ENCODE assay signal across 8 mouse cellular contexts in genomic region chr10:118141884-118142801, GRCm38 (mm10). TPM values are rescaled to one million over a fixed set of nuclear protein-coding genes. Genes with fewer than 3 reads are reported as not detected.
DNase-seq lines count a peak whose midpoint lies in the region; ATAC-seq and TF ChIP-seq lines count a peak whose summit lies in the region.

No protein-coding gene starts in this region.

- ATAC-seq in hindbrain, embryonic 13.5 days (ENCODE audit: low FRiP score), result peak; percentile 84
- ATAC-seq in liver, embryonic 15.5 days (ENCODE audit: insufficient read depth), result no peak
- ATAC-seq in erythroid progenitor cell, adult 5-6 weeks (replicated peaks; ENCODE audit: low FRiP score, poor library complexity, severe bottlenecking), result no peak

- H3K27me3 ChIP-seq in hindbrain, embryonic 13.5 days, result no peaks in the 10 kb centered on the region
- H3K27me3 ChIP-seq in liver, embryonic 15.5 days, result no peaks in the 10 kb centered on the region
- no peaks in the 10 kb centered on the region for H3K27me3 ChIP-seq in small intestine, adult 2 months (ENCODE audit: control insufficient read depth, insufficient read depth, low read length)

- peak overlapping the region; percentile 43 for H3K4me3 ChIP-seq in cortical plate, adult 2 months (ENCODE audit: insufficient read depth, low read length)
- H3K4me3 ChIP-seq in hindbrain, embryonic 13.5 days, result peak overlapping the region; percentile 91
- H3K4me3 ChIP-seq in liver, embryonic 15.5 days (replicated peaks), result peak overlapping the region; percentile 87
- peak overlapping the region; percentile 71 for H3K4me3 ChIP-seq in small intestine, adult 2 months (ENCODE audit: low read depth, low read length)

- WGBS in hindbrain, embryonic 13.5 days, result 3% methylated on average over 51 of the region's 53 CpGs
- WGBS in liver, embryonic 15.5 days (ENCODE audit: insufficient replicate concordance), result 5% methylated on average over 53 of the region's 53 CpGs
- 3% methylated on average over 52 of the region's 53 CpGs for WGBS in small intestine, adult 2 months

- no peak for TF ChIP-seq CTCF in cortical plate, adult 2 months (IDR thresholded peaks at IDR 0.05; ENCODE audit: extremely low read depth, insufficient read depth, low read length)
- no peak for TF ChIP-seq CTCF in small intestine, adult 2 months (IDR thresholded peaks at IDR 0.05; ENCODE audit: extremely low read depth, insufficient read length, insufficient replicate concordance, low read depth, low read length)

- H3K9ac ChIP-seq in hindbrain, embryonic 13.5 days, result peak overlapping the region; percentile 79
- H3K9ac ChIP-seq in liver, embryonic 15.5 days, result peak overlapping the region; percentile 83

- H3K27ac ChIP-seq in cortical plate, adult 2 months (ENCODE audit: insufficient read depth, low read length), result no peak overlapping the region
- no peak overlapping the region; the same call in 1 of the 2 replicates for H3K27ac ChIP-seq in hindbrain, embryonic 13.5 days
- H3K27ac ChIP-seq in liver, embryonic 15.5 days (replicated peaks), result peak overlapping the region; percentile 29; the same call in 1 of the 2 replicates
- no peak overlapping the region for H3K27ac ChIP-seq in small intestine, adult 2 months (ENCODE audit: insufficient read depth, low read depth, low read length)

- H3K9me3 ChIP-seq in hindbrain, embryonic 13.5 days, result no peaks in the 10 kb centered on the region
- H3K9me3 ChIP-seq in liver, embryonic 15.5 days (replicated peaks), result no peaks in the 10 kb centered on the region

- H3K4me2 ChIP-seq in hindbrain, embryonic 13.5 days, result peak overlapping the region; percentile 75
- H3K4me2 ChIP-seq in liver, embryonic 15.5 days, result peak overlapping the region; percentile 97

- H3K36me3 ChIP-seq in hindbrain, embryonic 13.5 days, result peaks cover 19% of the 10 kb centered on the region
- no peaks in the 10 kb centered on the region for H3K36me3 ChIP-seq in liver, embryonic 15.5 days (replicated peaks)
- no peaks in the 10 kb centered on the region for H3K36me3 ChIP-seq in small intestine, adult 2 months (ENCODE audit: control insufficient read depth, insufficient read depth, low read length)

- no peak for TF ChIP-seq POLR2A in cortical plate, adult 2 months (IDR thresholded peaks at IDR 0.05; ENCODE audit: extremely low read depth, insufficient read depth, low read length)
- no peak for TF ChIP-seq POLR2A in small intestine, adult 2 months (IDR thresholded peaks at IDR 0.05; ENCODE audit: low read depth, low read length)

- DNase-seq in left cerebral cortex, adult 18-20 months (ENCODE audit: low spot score in 2 of 2), result peak; percentile 23 to 36
- no peak for DNase-seq in left cerebral cortex, adult 11 months (ENCODE audit: low spot score)
- DNase-seq in spleen, postnatal 4 days (ENCODE audit: low spot score in 2 of 2), result no peak

- no peaks in the 10 kb centered on the region for H3K4me1 ChIP-seq in cortical plate, adult 2 months (ENCODE audit: control insufficient read depth, insufficient read depth, low read length)
- peaks cover 27% of the 10 kb centered on the region for H3K4me1 ChIP-seq in hindbrain, embryonic 13.5 days (replicated peaks)
- peaks cover 16% of the 10 kb centered on the region for H3K4me1 ChIP-seq in liver, embryonic 15.5 days (replicated peaks)
- H3K4me1 ChIP-seq in small intestine, adult 2 months (ENCODE audit: control insufficient read depth, insufficient read depth, insufficient read length, low read length), result no peaks in the 10 kb centered on the region

RNA-seq across cellular contexts. Expression of gene Mdm1, which starts 0.5 kb away (rescaled TPM):
- total RNA-seq in left cerebral cortex, adult 18-20 months (2021), result 1 to 10 TPM; 7.6 to 7.8 TPM
- 11.3 and 12.0 TPM in 2 replicates for polyA plus RNA-seq in cortical plate, adult 2 months (2012; rRNA removed)
- 36.6 and 37.1 TPM in 2 replicates for polyA plus RNA-seq in hindbrain, embryonic 13.5 days (2015; fragmentation: Nextera tagmentation; extraction: Ambion mirVana)
- polyA plus RNA-seq in liver, embryonic 15.5 days (2015; fragmentation: Nextera tagmentation; extraction: Ambion mirVana), result 8.3 and 8.4 TPM in 2 replicates
- polyA plus RNA-seq in small intestine, adult 2 months (2012; rRNA removed), result 0.75 and 1.4 TPM in 2 replicates
- 8.0 and 12.3 TPM in 2 replicates for total RNA-seq in erythroid progenitor cell, adult 5-6 weeks (2015; ENCODE audit: low replicate concordance)
- total RNA-seq in erythroid progenitor cell, adult 5-6 weeks (2017; ENCODE audit: low replicate concordance), result 30.4 and 41.5 TPM in 2 replicates

Comparison
In these comparisons a context has a peak if more than half of its experiments do, and no peak if none do; other contexts are left out.
1. DNase-seq: peak in left cerebral cortex, adult 18-20 months (2 of 2); none in left cerebral cortex, adult 11 months (single experiment) and spleen, postnatal 4 days (0 of 2).
2. Peak in every context shown above with its lines, with median percentiles within 50 percentile points of each other: H3K4me3 ChIP-seq.